Mouse (Mus musculus): ENCODE measurements around the gene Rhd.
"Not testable (repeated sequence)": the region's sequence is repeated elsewhere in the genome, so short reads cannot be mapped to it uniquely, and the experiment has no call there.

Gene Rhd

GRCm38 (mm10) chr4:134863937-134864729 is at the start of gene Rhd:
Gene Rhd, plus strand, starts transcription at chr4:134864536.
- DNase-seq (ENCODE audit: low spot score): peak; percentile 82

- DNase-seq (ENCODE audit: low spot score): no peak
Observed at GRCm38 (mm10) chr4:134817706-134818105, 46.6 kb upstream of the Rhd start.

GRCm38 (mm10) chr4:134821061-134821460 is 43.3 kb upstream of the Rhd start:
- no peak for DNase-seq (ENCODE audit: low spot score)

GRCm38 (mm10) chr4:134823560-134823959 is 40.8 kb upstream of the Rhd start:
- no peak for DNase-seq (ENCODE audit: low spot score)

GRCm38 (mm10) chr4:134825864-134826263 is 38.5 kb upstream of the Rhd start:
- DNase-seq (ENCODE audit: low spot score): not testable (repeated sequence)

- no peak for DNase-seq (ENCODE audit: low spot score)
Observed at GRCm38 (mm10) chr4:134826348-134826747, 38.0 kb upstream of the Rhd start.

- no peak for DNase-seq (ENCODE audit: low spot score)
Observed at GRCm38 (mm10) chr4:134827806-134828205, 36.5 kb upstream of the Rhd start.

GRCm38 (mm10) chr4:134831934-134832333 is 32.4 kb upstream of the Rhd start:
- no peak for DNase-seq (ENCODE audit: low spot score)

- DNase-seq (ENCODE audit: low spot score): no peak
Observed at GRCm38 (mm10) chr4:134835486-134835885, 28.9 kb upstream of the Rhd start.

GRCm38 (mm10) chr4:134838221-134838620 is 26.1 kb upstream of the Rhd start:
- DNase-seq (ENCODE audit: low spot score): no peak

- not testable (repeated sequence) for DNase-seq (ENCODE audit: low spot score)
Observed at GRCm38 (mm10) chr4:134838706-134839105, 25.6 kb upstream of the Rhd start.

- no peak for DNase-seq (ENCODE audit: low spot score)
Observed at GRCm38 (mm10) chr4:134840231-134840630, 24.1 kb upstream of the Rhd start.

GRCm38 (mm10) chr4:134843566-134843965 is 20.8 kb upstream of the Rhd start:
- no peak for DNase-seq (ENCODE audit: low spot score)

- DNase-seq (ENCODE audit: low spot score): no peak
Observed at GRCm38 (mm10) chr4:134847587-134847986, 16.7 kb upstream of the Rhd start.

- no peak for DNase-seq (ENCODE audit: low spot score)
Observed at GRCm38 (mm10) chr4:134850551-134850950, 13.8 kb upstream of the Rhd start.

GRCm38 (mm10) chr4:134851236-134851635 is 13.1 kb upstream of the Rhd start:
- DNase-seq (ENCODE audit: low spot score): no peak

- DNase-seq (ENCODE audit: low spot score): no peak
Observed at GRCm38 (mm10) chr4:134851876-134852275, 12.5 kb upstream of the Rhd start.

GRCm38 (mm10) chr4:134852438-134853255 is 11.7 kb upstream of the Rhd start:
- DNase-seq (ENCODE audit: low spot score): peak; percentile 38

- peak; percentile 97 for DNase-seq (ENCODE audit: low spot score)
Observed at GRCm38 (mm10) chr4:134853259-134853636, 11.1 kb upstream of the Rhd start, which contains the start of gene Maco1. Gene Maco1, minus strand, starts transcription at chr4:134853345.

- DNase-seq (ENCODE audit: low spot score): peak; percentile 88
Observed at GRCm38 (mm10) chr4:134853637-134854485, 10.5 kb upstream of the Rhd start.

GRCm38 (mm10) chr4:134855371-134855770 is 9.0 kb upstream of the Rhd start:
- DNase-seq (ENCODE audit: low spot score): no peak

- no peak for DNase-seq (ENCODE audit: low spot score)
Observed at GRCm38 (mm10) chr4:134856056-134856455, 8.3 kb upstream of the Rhd start.
